In genomic region chr8:48544840-48545239, GRCm38 (mm10) we compare ENCODE assay signal across 23 mouse cellular contexts.
DNase-seq lines count a peak whose midpoint lies in the region; ATAC-seq and TF ChIP-seq lines count a peak whose summit lies in the region.
"Had no signal": no experiment of that assay in that cellular context is flagged by ENCODE, and none has a peak within 500 bp of the region (broad histone marks: within the 10 kb centered on the region; RNA-seq: fewer than 3 reads in every experiment).

No protein-coding gene starts in this region.

- H3K4me3 ChIP-seq in liver, postnatal 0 days (ENCODE audit: low read depth, low read length), result no peak overlapping the region
- no peak overlapping the region for H3K4me3 ChIP-seq in liver, embryonic 11.5 days (ENCODE audit: low read depth, low read length)
- no peak overlapping the region for H3K4me3 ChIP-seq in ES-E14 (ENCODE audit: insufficient read depth in 1 of 2, low read depth in 1 of 2, low read length in 2 of 2, poor library complexity in 1 of 2, severe bottlenecking in 1 of 2)
- H3K4me3 ChIP-seq: embryonic facial prominence, embryonic 10.5 days; embryonic facial prominence, embryonic 12.5 days; erythroblast, embryonic 14.5 days; forebrain, embryonic 13.5 days; forebrain, embryonic 15.5 days had no signal

- TF ChIP-seq CTCF in liver, postnatal 0 days (IDR thresholded peaks at IDR 0.05; ENCODE audit: low read depth), result no peak

- peaks cover 4% of the 10 kb centered on the region; the same call in 1 of the 2 replicates for H3K4me1 ChIP-seq in liver, postnatal 0 days (ENCODE audit: insufficient read depth)
- H3K4me1 ChIP-seq in liver, embryonic 11.5 days (replicated peaks; ENCODE audit: control insufficient read depth, insufficient read depth, low read length), result no peaks in the 10 kb centered on the region
- H3K4me1 ChIP-seq in ES-E14 (ENCODE audit: control insufficient read depth in 2 of 2, insufficient read depth in 2 of 2, low read length in 2 of 2, poor library complexity in 1 of 2), result peaks cover 6 to 18% of the 10 kb centered on the region in 2 experiments; a peak in 3 of 4 replicates

- H3K4me2 ChIP-seq in liver, postnatal 0 days (ENCODE audit: low read depth, low read length), result no peak overlapping the region
- no peak overlapping the region for H3K4me2 ChIP-seq in liver, embryonic 11.5 days
- H3K4me2 ChIP-seq: embryonic facial prominence, embryonic 12.5 days; forebrain, embryonic 13.5 days; forebrain, embryonic 15.5 days had no signal

- DNase-seq in liver, postnatal 0 days, result no peak
- no peak for DNase-seq in liver, embryonic 11.5 days (ENCODE audit: low spot score)
- no peak for DNase-seq in ES-E14 (ENCODE audit: low read depth, low spot score)
- no peak for DNase-seq in heart, adult 18-20 months
- DNase-seq: adrenal gland, adult 8-10 months; adrenal gland, postnatal 14 days; adrenal gland, postnatal 36 days; B cell, adult 2 months; cerebellum, adult 11-12 months; cerebellum, adult 2 months; cerebellum, adult 9-10 months; cerebellum, postnatal 10 days; cerebellum, postnatal 25 days; forebrain, postnatal 0 days had no signal

- no peaks in the 10 kb centered on the region for H3K9me3 ChIP-seq in liver, postnatal 0 days (ENCODE audit: low read length)
- H3K9me3 ChIP-seq in liver, embryonic 11.5 days (ENCODE audit: control insufficient read depth, low read length), result no peaks in the 10 kb centered on the region
- H3K9me3 ChIP-seq in ES-E14 (ENCODE audit: control insufficient read depth, insufficient read depth, low read depth, low read length), result no peaks in the 10 kb centered on the region
- H3K9me3 ChIP-seq: embryonic facial prominence, embryonic 10.5 days; embryonic facial prominence, embryonic 12.5 days; forebrain, embryonic 13.5 days; forebrain, embryonic 15.5 days had no signal

- no peaks in the 10 kb centered on the region for H3K36me3 ChIP-seq in liver, postnatal 0 days (replicated peaks; ENCODE audit: insufficient read depth, low read length)
- no peaks in the 10 kb centered on the region for H3K36me3 ChIP-seq in liver, embryonic 11.5 days (ENCODE audit: control insufficient read depth, insufficient read depth, low read length)
- no peaks in the 10 kb centered on the region for H3K36me3 ChIP-seq in ES-E14 (ENCODE audit: control insufficient read depth, insufficient read depth, low read length, poor library complexity, severe bottlenecking)
- H3K36me3 ChIP-seq: forebrain, embryonic 15.5 days had no signal

- no peak for TF ChIP-seq EP300 in liver, postnatal 0 days (IDR thresholded peaks at IDR 0.05; ENCODE audit: low read depth)

- no peak for ATAC-seq in liver, postnatal 0 days
- ATAC-seq in liver, embryonic 11.5 days (replicated peaks; ENCODE audit: low FRiP score), result no peak
- no peak for ATAC-seq in erythroid progenitor cell, adult 5-6 weeks (replicated peaks; ENCODE audit: low FRiP score, poor library complexity, severe bottlenecking)
- ATAC-seq: activated CD4-positive, CD25-positive, alpha-beta regulatory T cell, adult 4 months; CD4-positive, CD25-positive, alpha-beta regulatory T cell, adult 4 months; forebrain, embryonic 13.5 days; forebrain, embryonic 15.5 days; forebrain, postnatal 0 days had no signal

- H3K27me3 ChIP-seq in liver, postnatal 0 days (ENCODE audit: insufficient read depth, low read length), result no peaks in the 10 kb centered on the region
- no peaks in the 10 kb centered on the region for H3K27me3 ChIP-seq in liver, embryonic 11.5 days (replicated peaks; ENCODE audit: control insufficient read depth, insufficient read depth, low read length)
- H3K27me3 ChIP-seq: CH12.LX; embryonic facial prominence, embryonic 12.5 days; forebrain, embryonic 13.5 days; forebrain, embryonic 15.5 days had no signal

- H3K9ac ChIP-seq in liver, postnatal 0 days (replicated peaks), result no peak overlapping the region
- no peak overlapping the region for H3K9ac ChIP-seq in liver, embryonic 11.5 days (ENCODE audit: low read depth, low read length)
- no peak overlapping the region; the same call in 1 of the 2 replicates for H3K9ac ChIP-seq in ES-E14 (ENCODE audit: insufficient read depth, low read depth, low read length, poor library complexity, severe bottlenecking)
- H3K9ac ChIP-seq: embryonic facial prominence, embryonic 12.5 days; forebrain, embryonic 13.5 days; forebrain, embryonic 15.5 days; forebrain, postnatal 0 days had no signal

- 71% methylated on average over 7 of the region's 7 CpGs for WGBS in liver, postnatal 0 days (ENCODE audit: insufficient replicate concordance)
- 79% methylated on average over 7 of the region's 7 CpGs for WGBS in liver, embryonic 11.5 days

- in situ Hi-C loops in ES-E14 (cut with MboI; ENCODE audit: low sequenced_read_pairs in 2 of 2, unreplicated experiment in 2 of 2), result no loop called here

- peak overlapping the region; percentile 18; the same call in 1 of the 2 replicates for H3K27ac ChIP-seq in liver, postnatal 0 days (ENCODE audit: low read depth)
- no peak overlapping the region for H3K27ac ChIP-seq in liver, embryonic 11.5 days (ENCODE audit: low read depth, low read length)
- H3K27ac ChIP-seq in ES-E14 (ENCODE audit: insufficient read depth, low read depth, low read length, poor library complexity, severe bottlenecking), result 0 out of 2 replicates have a peak overlapping the region, but pooled peaks have one; percentile 28
- H3K27ac ChIP-seq: embryonic facial prominence, embryonic 10.5 days; embryonic facial prominence, embryonic 12.5 days; forebrain, embryonic 13.5 days; forebrain, embryonic 15.5 days had no signal

TF ChIP-seq in ES-E14, 5 proteins besides CTCF, POLR2A, EP300 and RAD21:
- TF ChIP-seq HCFC1 (IDR thresholded peaks at IDR 0.05; ENCODE audit: borderline replicate concordance, insufficient read depth, low read length) (no peak), CHD2 (IDR thresholded peaks at IDR 0.05; ENCODE audit: low read depth, low read length) (no peak), ZNF384 (IDR thresholded peaks at IDR 0.05; ENCODE audit: low read depth, low read length) (no peak), MAFK (IDR thresholded peaks at IDR 0.05; ENCODE audit: insufficient read depth, low read depth, low read length) (no peak), ZC3H11A (IDR thresholded peaks at IDR 0.05; ENCODE audit: borderline replicate concordance, low read depth, low read length) (no peak)
